Mouse (Mus musculus) megakaryocyte, embryonic 14.5 days (primary cell): ENCODE results near the gene Olfr23. TPM values are rescaled to one million over a fixed set of nuclear protein-coding genes. Genes with fewer than 3 reads are reported as not detected.
"Not testable (repeated sequence)": the region's sequence is repeated elsewhere in the genome, so short reads cannot be mapped to it uniquely, and the experiment has no call there.

Source experiments
- H3K27me3 ChIP-seq: replicated peaks from 2 replicates; pipeline ENCODE3; 2012; ENCODE audit warnings: inconsistent platforms
- H3K36me3 ChIP-seq: replicated peaks from 2 replicates; pipeline ENCODE3; 2012; ENCODE audit warnings: low read length, inconsistent platforms, mixed read lengths
- H3K4me1 ChIP-seq: 2 replicates; pipeline ENCODE4 v1.6.1; 2012; ENCODE audit warnings: inconsistent platforms
- H3K4me3 ChIP-seq: replicated peaks from 2 replicates; pipeline ENCODE3; 2012; ENCODE audit warnings: moderate library complexity, mild to moderate bottlenecking, inconsistent platforms
- H3K9me3 ChIP-seq: 2 replicates; pipeline ENCODE4 v1.6.1; 2012; ENCODE audit warnings: inconsistent platforms
- FLI1 ChIP-seq: IDR thresholded peaks from 2 replicates; pipeline ENCODE4 v1.6.1; 2012; ENCODE audit warnings: low read length, inconsistent platforms, mixed read lengths
- GATA1 ChIP-seq: IDR thresholded peaks from 3 replicates; pipeline ENCODE4 v1.6.1; 2012; ENCODE audit warnings: mixed read lengths, low read length, inconsistent platforms, borderline replicate concordance
- polyA plus RNA-seq: library from polyadenylated mRNA; stranded (reverse); fragments of >175 nt; gene quantifications from 2 replicates; pipeline ENCODE4 v1.2.3, GENCODE M21; 2012; ENCODE audit warnings: low replicate concordance; ENCODE audit not compliant: insufficient read depth

The Olfr23 gene
- polyA plus RNA-seq, result not detected in 2 replicates

GRCm38 (mm10) chr11:73936377-73936776 lies at the start of gene Olfr23:
TSS of gene Olfr23 (plus strand) at chr11:73936677.
- Histone ChIP-seq H3K9me3 (no peaks in the 10 kb centered on the region), H3K4me1 (no peaks in the 10 kb centered on the region), H3K27me3 (no peaks in the 10 kb centered on the region), H3K36me3 (no peaks in the 10 kb centered on the region), H3K4me3 (no peak within 1 kb of the TSS)
- TF ChIP-seq FLI1 (no peak), GATA1 (no peak)

GRCm38 (mm10) chr11:73890671-73891070 lies 45.8 kb upstream of the Olfr23 start, which contains the start of gene Olfr394:
TSS of gene Olfr394 (minus strand) at chr11:73890771.
- TF ChIP-seq FLI1 (no peak), GATA1 (no peak)
- H3K4me1 ChIP-seq, result no peaks in the 10 kb centered on the region
- no peaks in the 10 kb centered on the region for H3K9me3 ChIP-seq
- H3K4me3 ChIP-seq, result no peak within 1 kb of the TSS
- H3K27me3 ChIP-seq, result no peaks in the 10 kb centered on the region
- no peaks in the 10 kb centered on the region for H3K36me3 ChIP-seq

DNA sequence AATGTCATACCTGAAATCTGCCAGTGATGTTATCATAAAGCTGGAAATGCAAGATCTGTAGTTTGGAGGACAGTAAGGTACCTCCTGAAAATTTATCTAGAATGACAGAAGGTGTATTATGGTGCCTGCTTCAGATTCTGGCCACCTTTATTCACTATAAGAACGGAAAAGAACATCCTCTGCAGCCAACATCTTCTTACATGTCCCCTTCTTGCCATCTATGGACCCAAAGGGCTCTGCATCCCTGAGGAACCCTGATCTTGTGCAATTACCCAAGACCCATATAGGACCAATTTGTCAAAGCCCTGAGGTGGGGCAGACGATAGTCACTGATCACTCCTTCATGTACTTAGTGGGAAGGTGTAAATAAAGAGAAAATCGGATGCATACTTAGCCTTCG lies 27.3 kb upstream of the Olfr23 start, which contains the start of gene Olfr395:
TSS of gene Olfr395 (minus strand) at position 101 of the 400 bp plus-strand sequence.
- not testable (repeated sequence) for H3K4me3 ChIP-seq, H3K9me3 ChIP-seq, H3K36me3 ChIP-seq, H3K27me3 ChIP-seq, H3K4me1 ChIP-seq

DNA sequence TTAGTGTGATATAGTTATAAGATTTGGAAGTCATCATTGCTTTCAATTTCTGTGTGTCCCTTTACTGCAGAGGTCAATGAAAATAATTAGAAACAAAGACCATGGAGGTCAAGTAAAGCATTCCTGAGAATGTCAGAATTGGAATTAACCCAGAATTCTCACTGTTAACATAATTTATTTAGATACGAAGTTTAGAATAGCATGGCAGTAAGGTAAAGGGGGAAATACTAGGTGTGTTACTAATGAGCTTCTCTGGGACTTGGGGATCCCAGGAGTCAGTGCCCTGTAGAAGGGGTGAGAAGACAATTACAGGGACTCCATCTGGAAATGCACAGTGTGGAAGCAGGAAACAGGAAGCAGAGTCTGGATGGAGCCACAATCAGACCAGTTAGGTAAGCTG lies 24.0 kb downstream of the Olfr23 start, which contains the start of gene Olfr397:
TSS of gene Olfr397 (plus strand) at position 301 of the 400 bp plus-strand sequence.
- no peak within 1 kb of the TSS for H3K4me3 ChIP-seq
- no peak for TF ChIP-seq GATA1
- no peak for TF ChIP-seq FLI1
- H3K27me3 ChIP-seq, result no peaks in the 10 kb centered on the region
- no peaks in the 10 kb centered on the region for H3K9me3 ChIP-seq
- no peaks in the 10 kb centered on the region for H3K4me1 ChIP-seq
- H3K36me3 ChIP-seq, result no peaks in the 10 kb centered on the region

DNA sequence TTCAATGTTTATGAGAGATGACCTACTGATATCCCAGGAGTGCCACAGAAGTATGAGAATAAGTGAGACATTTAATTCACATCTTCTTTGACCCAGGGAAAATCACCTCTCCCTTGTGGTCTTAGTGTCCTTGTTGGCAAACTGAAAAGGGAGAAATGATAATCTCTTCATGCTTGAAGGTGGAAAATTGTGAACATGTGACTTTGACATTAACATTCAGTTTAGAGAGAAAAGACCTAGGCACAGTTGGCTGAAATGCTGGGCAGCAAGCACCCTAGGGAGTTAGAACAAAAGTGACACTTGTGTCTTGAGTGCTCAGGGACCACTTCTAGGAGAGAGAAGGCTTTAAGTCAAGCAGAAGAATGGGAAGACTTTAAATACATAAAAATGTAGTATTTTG lies 53.8 kb downstream of the Olfr23 start, which contains the start of gene Olfr398:
TSS of gene Olfr398 (minus strand) at position 101 of the 400 bp plus-strand sequence.
- H3K9me3 ChIP-seq, result peaks cover 7% of the 10 kb centered on the region; the same call in 1 of the 2 replicates
- no peak for TF ChIP-seq FLI1
- TF ChIP-seq GATA1, result no peak

More for the DNA sequence above, 53.8 kb downstream of the Olfr23 start, which contains the start of gene Olfr398:
- H3K27me3 ChIP-seq, result no peaks in the 10 kb centered on the region
- no peaks in the 10 kb centered on the region for H3K4me1 ChIP-seq
- H3K36me3 ChIP-seq, result no peaks in the 10 kb centered on the region
- no peak within 1 kb of the TSS for H3K4me3 ChIP-seq

Other genes with a start within 250 kb of the Olfr23 start
- gene Zfp735, start 247.9 kb upstream of the Olfr23 start, polyA plus RNA-seq, result not detected in 2 replicates
- gene Olfr389, start 156.0 kb upstream of the Olfr23 start, polyA plus RNA-seq, result not detected in 2 replicates
- gene Olfr390, start 153.7 kb upstream of the Olfr23 start, polyA plus RNA-seq, result not detected in 2 replicates
- gene Olfr391-ps, start 133.6 kb upstream of the Olfr23 start, polyA plus RNA-seq, result 0.30 TPM in 1 of 2 replicates, not detected in the other
- not detected in 2 replicates for gene Olfr392, start 119.6 kb upstream of the Olfr23 start, polyA plus RNA-seq
- gene Olfr393, start 85.2 kb upstream of the Olfr23 start, polyA plus RNA-seq, result not detected in 2 replicates
- gene Olfr394, start 45.9 kb upstream of the Olfr23 start, polyA plus RNA-seq, result 0.49 TPM in 1 of 2 replicates, not detected in the other
- not detected in 2 replicates for gene Olfr395, start 27.4 kb upstream of the Olfr23 start, polyA plus RNA-seq
- not detected in 2 replicates for gene Olfr397, start 24.1 kb downstream of the Olfr23 start, polyA plus RNA-seq
- not detected in 2 replicates for gene Olfr398, start 53.7 kb downstream of the Olfr23 start, polyA plus RNA-seq
- gene Olfr139, start 119.9 kb downstream of the Olfr23 start, polyA plus RNA-seq, result not detected in 2 replicates
- not detected in 2 replicates for gene Olfr399, start 119.9 kb downstream of the Olfr23 start, polyA plus RNA-seq
- gene Zfp616, start 133.3 kb downstream of the Olfr23 start, polyA plus RNA-seq, result not detected in 2 replicates
- gene Olfr401, start 177.0 kb downstream of the Olfr23 start, polyA plus RNA-seq, result not detected in 2 replicates
- gene Olfr402, start 216.9 kb downstream of the Olfr23 start, polyA plus RNA-seq, result not detected in 2 replicates
- not detected in 2 replicates for gene Olfr403, start 249.6 kb downstream of the Olfr23 start, polyA plus RNA-seq